Mouse (Mus musculus): ENCODE results near the gene Chid1.
"Not testable (repeated sequence)": the region's sequence is repeated elsewhere in the genome, so short reads cannot be mapped to it uniquely, and the experiment has no call there.

Chid1 gene

GRCm38 (mm10) chr7:141461521-141462332 is 77.9 kb downstream of the Chid1 start:
- DNase-seq (ENCODE audit: low spot score) = peak; percentile 51

GRCm38 (mm10) chr7:141460391-141461113 is 79.1 kb downstream of the Chid1 start, which contains the start of gene Cracr2b:
Gene Cracr2b, plus strand, starts transcription at chr7:141461094.
- DNase-seq (ENCODE audit: low spot score) = peak; percentile 73

GRCm38 (mm10) chr7:141460001-141460390 is 79.7 kb downstream of the Chid1 start:
- DNase-seq (ENCODE audit: low spot score) = no peak

GRCm38 (mm10) chr7:141459301-141459711 is 80.4 kb downstream of the Chid1 start:
- peak; percentile 37 for DNase-seq (ENCODE audit: low spot score)

- DNase-seq (ENCODE audit: low spot score) = no peak
Measured at GRCm38 (mm10) chr7:141458661-141459060, 81.0 kb downstream of the Chid1 start.

- peak; percentile 66 for DNase-seq (ENCODE audit: low spot score)
Measured at GRCm38 (mm10) chr7:141457986-141458660, 81.5 kb downstream of the Chid1 start.

- peak; percentile 41 for DNase-seq (ENCODE audit: low spot score)
Measured at GRCm38 (mm10) chr7:141457236-141457635, 82.4 kb downstream of the Chid1 start.

- peak; percentile 85 for DNase-seq (ENCODE audit: low spot score)
Measured at GRCm38 (mm10) chr7:141456739-141457138, 82.9 kb downstream of the Chid1 start.

- peak; percentile 90 for DNase-seq (ENCODE audit: low spot score)
Measured at GRCm38 (mm10) chr7:141455610-141456314, 83.9 kb downstream of the Chid1 start.

- peak; percentile 90 for DNase-seq (ENCODE audit: low spot score)
Measured at GRCm38 (mm10) chr7:141454967-141455551, 84.6 kb downstream of the Chid1 start, which contains the start of gene Pnpla2. Gene Pnpla2, plus strand, starts transcription at chr7:141455198.

- DNase-seq (ENCODE audit: low spot score) = peak; percentile 78
Measured at GRCm38 (mm10) chr7:141453636-141454035, 86.0 kb downstream of the Chid1 start.

- peak; percentile 92 for DNase-seq (ENCODE audit: low spot score)
Measured at GRCm38 (mm10) chr7:141451928-141452327, 87.7 kb downstream of the Chid1 start.

GRCm38 (mm10) chr7:141447110-141447991 is 92.3 kb downstream of the Chid1 start, which contains the start of gene Rplp2:
Gene Rplp2, plus strand, starts transcription at chr7:141447370.
- peak; percentile 86 for DNase-seq (ENCODE audit: low spot score)

GRCm38 (mm10) chr7:141446374-141446773 is 93.3 kb downstream of the Chid1 start:
- DNase-seq (ENCODE audit: low spot score) = not testable (repeated sequence)

GRCm38 (mm10) chr7:141443828-141444237 is 95.8 kb downstream of the Chid1 start, which contains the start of gene Pidd1:
Gene Pidd1, minus strand, starts transcription at chr7:141444025.
- DNase-seq (ENCODE audit: low spot score) = peak; percentile 54

Measured in adipocyte (in vitro differentiated cells).